8 mouse cellular contexts compared by ENCODE assay signal in the genomic region with DNA sequence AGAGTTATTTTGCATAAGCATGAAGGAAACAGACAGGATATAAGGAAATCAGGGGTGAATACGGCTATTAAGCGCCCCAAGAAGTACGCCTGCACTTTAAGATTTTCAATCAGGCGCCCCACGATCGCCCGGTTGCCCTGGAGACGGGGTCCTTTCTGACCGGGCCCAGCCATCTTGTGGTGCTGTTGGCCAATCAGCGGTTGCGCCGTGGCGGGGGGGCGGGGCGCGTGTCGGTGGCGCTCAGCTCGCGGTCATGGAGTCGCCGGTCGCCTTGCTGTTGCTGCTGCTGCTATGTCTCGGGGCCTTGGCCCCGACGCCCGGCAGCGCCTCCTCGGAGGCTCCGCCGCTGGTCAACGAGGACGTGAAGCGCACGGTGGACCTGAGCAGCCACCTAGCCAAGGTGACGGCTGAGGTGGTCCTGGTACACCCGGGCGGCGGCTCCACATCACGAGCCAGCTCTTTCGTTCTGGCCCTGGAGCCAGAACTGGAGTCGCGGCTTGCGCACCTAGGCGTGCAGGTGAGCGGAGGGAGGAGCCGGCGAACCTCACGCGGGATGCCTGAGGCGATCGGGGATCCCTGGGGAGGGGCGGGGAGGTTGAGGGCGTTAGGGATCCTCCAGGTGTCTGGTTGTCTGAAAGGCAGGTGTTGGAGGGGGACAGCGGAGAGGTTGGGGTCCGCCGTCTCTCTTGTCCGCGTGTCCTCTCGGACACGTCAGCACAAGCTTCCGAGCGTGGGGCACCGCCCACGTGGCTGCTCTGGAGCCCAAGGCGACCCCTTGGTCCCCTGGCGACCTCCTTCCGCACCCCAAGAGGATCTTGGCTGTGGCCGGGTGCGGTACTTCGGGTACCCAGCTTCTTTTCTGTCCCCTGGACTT. TPM values are rescaled to one million over a fixed set of nuclear protein-coding genes. Genes with fewer than 3 reads are reported as not detected.
A peak's percentile ranks its signal among the peaks of the same experiment; 100 is the strongest.
DNase-seq lines count a peak whose midpoint lies in the region; ATAC-seq lines count a peak whose summit lies in the region.

A gene (plus strand): TSS at position 205 of the 874 bp plus-strand sequence.

- no peak within 1 kb of the TSS; the same call in 1 of the 2 replicates for H3K27ac ChIP-seq in brown adipose tissue, adult 24 weeks (replicated peaks; ENCODE audit: low read depth, low read length)
- peak within 1 kb of the TSS; percentile 40 to 58; a peak in 3 of 4 replicates for H3K27ac ChIP-seq in heart, embryonic 14.5 days (replicated peaks in 1 of 2; ENCODE audit: control insufficient read depth in 1 of 2, insufficient read depth in 1 of 2, low read depth in 2 of 2, low read length in 2 of 2)
- peak within 1 kb of the TSS; percentile 86 for H3K27ac ChIP-seq in liver, embryonic 13.5 days
- peak within 1 kb of the TSS; percentile 88 for H3K27ac ChIP-seq in stomach, embryonic 16.5 days (ENCODE audit: low read length)

- H3K4me1 ChIP-seq in brown adipose tissue, adult 24 weeks (ENCODE audit: control insufficient read depth, insufficient read depth, insufficient read length, low read length): peaks cover 4% of the 10 kb centered on the region
- H3K4me1 ChIP-seq in heart, embryonic 14.5 days (ENCODE audit: control insufficient read depth in 2 of 2, insufficient read depth in 2 of 2, low read length in 2 of 2): peaks cover 2 to 18% of the 10 kb centered on the region in 2 experiments
- peaks cover 43% of the 10 kb centered on the region for H3K4me1 ChIP-seq in liver, embryonic 13.5 days (replicated peaks)
- H3K4me1 ChIP-seq in stomach, embryonic 16.5 days (ENCODE audit: control insufficient read depth, insufficient read depth, low read length): peaks cover 16% of the 10 kb centered on the region

- H3K4me3 ChIP-seq in brown adipose tissue, adult 24 weeks (ENCODE audit: insufficient read depth, low read depth, low read length): peak within 1 kb of the TSS; percentile 99
- H3K4me3 ChIP-seq in heart, embryonic 14.5 days (ENCODE audit: control insufficient read depth in 1 of 2, insufficient read depth in 1 of 2, low read depth in 1 of 2, low read length in 2 of 2): peak within 1 kb of the TSS; percentile 86 to 100
- peak within 1 kb of the TSS; percentile 95 for H3K4me3 ChIP-seq in liver, embryonic 13.5 days (replicated peaks)
- H3K4me3 ChIP-seq in stomach, embryonic 16.5 days (replicated peaks; ENCODE audit: low read length): peak within 1 kb of the TSS; percentile 98

- H3K4me2 ChIP-seq in heart, embryonic 14.5 days (ENCODE audit: low read length): peak within 1 kb of the TSS; percentile 82
- peak within 1 kb of the TSS; percentile 87 for H3K4me2 ChIP-seq in liver, embryonic 13.5 days
- peak within 1 kb of the TSS; percentile 61 for H3K4me2 ChIP-seq in stomach, embryonic 16.5 days (ENCODE audit: low read depth, low read length)

- H3K9me3 ChIP-seq in heart, embryonic 14.5 days (ENCODE audit: control insufficient read depth, low read length): no peaks in the 10 kb centered on the region
- no peaks in the 10 kb centered on the region for H3K9me3 ChIP-seq in liver, embryonic 13.5 days (replicated peaks)
- H3K9me3 ChIP-seq in stomach, embryonic 16.5 days (replicated peaks; ENCODE audit: control insufficient read depth, low read length): no peaks in the 10 kb centered on the region

- WGBS in heart, embryonic 14.5 days: under 1% methylated on average over 68 of the region's 71 CpGs
- under 1% methylated on average over 71 of the region's 71 CpGs for whole genome bisulfite sequencing in liver, embryonic 13.5 days (ENCODE audit: insufficient replicate concordance)
- under 1% methylated on average over 71 of the region's 71 CpGs for WGBS in stomach, embryonic 16.5 days

- peaks cover 13% of the 10 kb centered on the region for H3K36me3 ChIP-seq in heart, embryonic 14.5 days (ENCODE audit: control insufficient read depth, insufficient read depth, low read length)
- H3K36me3 ChIP-seq in liver, embryonic 13.5 days: peaks cover 14% of the 10 kb centered on the region
- H3K36me3 ChIP-seq in stomach, embryonic 16.5 days (ENCODE audit: control insufficient read depth, insufficient read depth, low read length): 0 out of 2 replicates have a peak, but pooled peaks cover 8% of the 10 kb centered on the region

- ATAC-seq in heart, embryonic 14.5 days (ENCODE audit: insufficient number of reproducible peaks, insufficient read depth, low FRiP score, low read depth): peak; percentile 93
- ATAC-seq in liver, embryonic 13.5 days (ENCODE audit: low read depth): peak; percentile 94
- peak; percentile 97 for ATAC-seq in stomach, embryonic 16.5 days (ENCODE audit: insufficient read depth, low FRiP score)

- peak within 1 kb of the TSS; percentile 90 for H3K9ac ChIP-seq in heart, embryonic 14.5 days (ENCODE audit: low read length)
- H3K9ac ChIP-seq in liver, embryonic 13.5 days: peak within 1 kb of the TSS; percentile 93
- peak within 1 kb of the TSS; percentile 90 for H3K9ac ChIP-seq in stomach, embryonic 16.5 days (ENCODE audit: low read length)

- H3K27me3 ChIP-seq in heart, embryonic 14.5 days (ENCODE audit: control insufficient read depth, insufficient read depth, low read length): 0 out of 2 replicates have a peak, but pooled peaks cover 6% of the 10 kb centered on the region
- H3K27me3 ChIP-seq in liver, embryonic 13.5 days: no peaks in the 10 kb centered on the region
- no peaks in the 10 kb centered on the region for H3K27me3 ChIP-seq in stomach, embryonic 16.5 days (ENCODE audit: control insufficient read depth, insufficient read depth, low read length)

- DNase-seq in CD4-positive, CD25-positive, alpha-beta regulatory T cell, adult 2 months (ENCODE audit: low read depth, low spot score): peak; percentile 98
- DNase-seq in fibroblast of lung, adult 2 months (ENCODE audit: low read depth): peak; percentile 71
- peak; percentile 98 for DNase-seq in kidney, postnatal 14 days
- DNase-seq in liver, embryonic 13.5 days: peak; percentile 97
- peak; percentile 99 for DNase-seq in neural tube, embryonic 10.5 days (ENCODE audit: extremely low spot score, low spot score)

RNA-seq across cellular contexts. Expression of the gene that starts here (rescaled TPM):
- polyA plus RNA-seq in brown adipose tissue, adult 24 weeks (2012; ENCODE audit: insufficient read depth, insufficient read length, missing spikeins): 42.2 and 50.8 TPM in 2 replicates
- 179 and 180 TPM in 2 replicates for polyA plus RNA-seq in heart, embryonic 14.5 days (2014; fragmentation: Nextera tagmentation; extraction: Ambion mirVana)
- polyA plus RNA-seq in liver, embryonic 13.5 days (2015; fragmentation: Nextera tagmentation; extraction: Ambion mirVana): 198 and 228 TPM in 2 replicates
- polyA plus RNA-seq in stomach, embryonic 16.5 days (2015; fragmentation: Nextera tagmentation; extraction: Ambion mirVana): 468 and 478 TPM in 2 replicates
